In genomic region chr14:100375218-100375983, GRCm38 (mm10) we compare ENCODE assay signal across 10 mouse cellular contexts.
DNase-seq lines count a peak whose midpoint lies in the region; ATAC-seq and TF ChIP-seq lines count a peak whose summit lies in the region.
"Had no signal": no experiment of that assay in that cellular context is flagged by ENCODE, and none has a peak within 500 bp of the region (broad histone marks: within the 10 kb centered on the region; RNA-seq: fewer than 3 reads in every experiment).

No protein-coding gene starts in this region.

- peak overlapping the region; percentile 29 for H3K9ac ChIP-seq in forebrain, embryonic 15.5 days (replicated peaks)
- H3K9ac ChIP-seq: heart, embryonic 12.5 days had no signal

- DNase-seq in cerebellum, adult 2 months, result no peak
- no peak for DNase-seq in cerebellum, postnatal 4 days (ENCODE audit: low spot score in 2 of 2)
- peak; percentile 21 for DNase-seq in midbrain, embryonic 10.5 days (ENCODE audit: low spot score)
- DNase-seq in retina, embryonic 14.5 days (ENCODE audit: low spot score), result peak; percentile 61
- no peak for DNase-seq in urinary bladder, postnatal 36 days (ENCODE audit: low spot score in 2 of 2)
- DNase-seq in kidney, postnatal 14 days, result no peak
- DNase-seq in kidney, adult 11 months, result no peak
- DNase-seq: kidney, adult 8-10 months had no signal

- no peak for TF ChIP-seq POLR2A in cerebellum, adult 2 months (IDR thresholded peaks at IDR 0.05; ENCODE audit: borderline replicate concordance, insufficient read depth, low read length)

- H3K9me3 ChIP-seq in forebrain, embryonic 15.5 days, result no peaks in the 10 kb centered on the region
- H3K9me3 ChIP-seq in midbrain, embryonic 10.5 days (replicated peaks), result no peaks in the 10 kb centered on the region
- H3K9me3 ChIP-seq: heart, embryonic 12.5 days had no signal

- H3K36me3 ChIP-seq in forebrain, embryonic 15.5 days, result no peaks in the 10 kb centered on the region
- H3K36me3 ChIP-seq in midbrain, embryonic 10.5 days, result no peaks in the 10 kb centered on the region
- H3K36me3 ChIP-seq: heart, embryonic 12.5 days had no signal

- no peak overlapping the region for H3K27ac ChIP-seq in cerebellum, adult 2 months (ENCODE audit: insufficient read depth, low read length)
- H3K27ac ChIP-seq in forebrain, embryonic 15.5 days (replicated peaks), result peak overlapping the region; percentile 70
- H3K27ac ChIP-seq in midbrain, embryonic 10.5 days (replicated peaks), result peak overlapping the region; percentile 67

- WGBS in cerebellum, adult 2 months, result 23% methylated on average over 8 of the region's 8 CpGs
- 12% methylated on average over 8 of the region's 8 CpGs for WGBS in forebrain, embryonic 15.5 days
- WGBS in midbrain, embryonic 10.5 days, result 45% methylated on average over 8 of the region's 8 CpGs

- H3K4me1 ChIP-seq in cerebellum, adult 2 months (ENCODE audit: control insufficient read depth, insufficient read depth, low read length), result peaks cover 3% of the 10 kb centered on the region; the same call in 1 of the 2 replicates
- H3K4me1 ChIP-seq in forebrain, embryonic 15.5 days, result peaks cover 17% of the 10 kb centered on the region
- peaks cover 15% of the 10 kb centered on the region for H3K4me1 ChIP-seq in midbrain, embryonic 10.5 days
- H3K4me1 ChIP-seq: heart, embryonic 12.5 days had no signal

- peak overlapping the region; percentile 44 for H3K4me2 ChIP-seq in forebrain, embryonic 15.5 days (replicated peaks)
- H3K4me2 ChIP-seq: heart, embryonic 12.5 days had no signal

- H3K4me3 ChIP-seq in cerebellum, adult 2 months (replicated peaks; ENCODE audit: insufficient read depth, low read depth, low read length), result peak overlapping the region; percentile 2
- peak overlapping the region; percentile 30 for H3K4me3 ChIP-seq in forebrain, embryonic 15.5 days
- peak overlapping the region; percentile 38 for H3K4me3 ChIP-seq in midbrain, embryonic 10.5 days
- H3K4me3 ChIP-seq: heart, embryonic 12.5 days had no signal

- no peak for TF ChIP-seq CTCF in cerebellum, adult 2 months (IDR thresholded peaks at IDR 0.05; ENCODE audit: borderline replicate concordance, insufficient read depth, low read depth, low read length)

- H3K27me3 ChIP-seq in cerebellum, adult 2 months (ENCODE audit: control insufficient read depth, insufficient read depth, low read length), result no peaks in the 10 kb centered on the region
- H3K27me3 ChIP-seq in forebrain, embryonic 15.5 days, result no peaks in the 10 kb centered on the region
- H3K27me3 ChIP-seq in midbrain, embryonic 10.5 days (ENCODE audit: low read depth, poor library complexity, severe bottlenecking), result peaks cover 13% of the 10 kb centered on the region; the same call in 1 of the 2 replicates
- H3K27me3 ChIP-seq: heart, embryonic 12.5 days had no signal

- peak; percentile 85 for ATAC-seq in forebrain, embryonic 15.5 days (replicated peaks)

Comparison
In these comparisons a context has a peak if more than half of its experiments do, and no peak if none do; other contexts are left out.
1. DNase-seq: peak in midbrain, embryonic 10.5 days (single experiment) and retina, embryonic 14.5 days (single experiment); none in cerebellum, adult 2 months (0 of 2), cerebellum, postnatal 4 days (0 of 2), urinary bladder, postnatal 36 days (0 of 2), kidney, postnatal 14 days (single experiment) and kidney, adult 11 months (single experiment).
2. Peak in every context shown above with its lines, with median percentiles within 50 percentile points of each other: H3K4me3 ChIP-seq.